Mouse (Mus musculus) kidney, adult 18-20 months (tissue): ENCODE results near the gene Igsf21.

Experiments used
- DNase-seq: peaks from one replicate; pipeline ENCODE4 v3.0.0; 2021

Igsf21 gene

DNA sequence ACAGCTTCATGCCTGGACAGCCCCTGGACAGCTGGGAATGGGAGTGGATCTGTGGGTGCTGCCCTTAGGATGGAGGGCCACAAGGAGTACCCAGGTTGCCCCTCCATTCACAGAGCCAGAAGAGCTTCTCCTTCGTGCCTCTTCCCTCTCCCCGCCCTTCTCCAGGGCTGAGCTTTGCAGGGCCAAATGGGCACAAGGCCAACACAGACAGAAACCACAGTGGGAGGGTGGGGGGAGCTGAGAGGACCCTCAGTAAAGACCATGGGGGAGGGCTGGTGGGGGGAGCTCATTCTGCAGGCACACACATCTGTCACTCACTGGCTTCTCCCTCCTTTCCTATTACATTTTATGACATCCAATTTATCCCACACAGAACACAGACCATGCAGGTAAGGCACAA is 151.7 kb downstream of the Igsf21 start:
- DNase-seq = no peak

DNA sequence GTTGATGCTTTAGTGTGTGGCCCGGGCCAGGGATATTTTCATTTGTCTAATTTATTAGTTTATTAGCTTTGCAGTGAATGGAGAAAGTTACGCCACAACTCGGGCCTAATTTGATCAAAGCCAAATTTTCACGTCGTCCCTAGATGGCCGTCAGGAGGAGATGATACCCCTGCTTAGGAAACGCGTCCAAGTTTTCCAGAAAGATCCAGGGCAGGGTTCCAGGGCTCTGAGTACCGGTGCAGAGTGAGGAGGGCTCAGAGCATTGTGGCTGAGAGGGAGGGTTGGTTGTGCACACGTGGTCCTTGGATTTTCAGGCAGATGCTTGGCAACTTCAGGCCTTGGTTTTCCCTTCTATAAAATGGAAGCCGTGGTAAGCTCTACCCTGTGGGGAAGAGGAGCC is 154.2 kb downstream of the Igsf21 start:
- no peak for DNase-seq

DNA sequence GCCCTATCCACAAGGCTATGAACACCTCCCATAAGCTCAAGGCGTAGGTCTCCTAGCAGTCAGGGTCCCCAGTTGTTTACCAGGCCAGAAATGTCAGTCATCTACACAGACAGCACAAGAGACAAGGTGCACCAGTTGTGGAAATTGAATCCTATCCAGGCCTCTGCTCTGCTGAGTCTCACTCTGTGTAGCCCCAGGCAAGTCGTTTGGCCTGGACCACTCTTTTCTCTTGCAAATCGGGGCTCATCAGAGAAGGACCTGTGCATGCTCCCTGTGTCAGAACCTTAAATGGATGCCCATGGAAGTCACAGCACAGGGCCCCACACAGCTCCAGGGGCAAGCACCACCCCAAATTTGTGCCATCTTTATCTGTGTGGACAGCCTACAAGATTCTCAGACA is 154.9 kb downstream of the Igsf21 start:
- DNase-seq = no peak

DNA sequence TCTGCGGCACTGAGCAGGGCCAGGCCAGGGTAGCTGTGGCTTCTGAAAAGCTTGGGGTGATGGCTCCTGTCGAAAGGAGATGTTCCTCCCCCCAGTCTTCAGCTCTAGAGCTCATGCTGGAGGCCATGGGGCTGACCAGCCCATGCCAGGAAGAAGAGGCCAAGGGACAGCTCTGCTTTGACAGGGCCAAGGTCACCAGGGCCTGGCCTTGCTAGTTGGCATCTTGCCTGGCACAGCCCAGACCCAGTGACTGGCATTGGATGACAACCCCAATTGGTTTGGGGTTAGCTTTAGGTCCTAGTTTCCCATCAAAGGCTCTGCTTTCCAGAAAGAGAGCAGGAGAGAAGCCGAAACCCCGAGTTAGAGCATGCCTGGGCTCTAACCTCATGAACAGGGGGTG is 156.9 kb downstream of the Igsf21 start:
- DNase-seq = no peak

DNA sequence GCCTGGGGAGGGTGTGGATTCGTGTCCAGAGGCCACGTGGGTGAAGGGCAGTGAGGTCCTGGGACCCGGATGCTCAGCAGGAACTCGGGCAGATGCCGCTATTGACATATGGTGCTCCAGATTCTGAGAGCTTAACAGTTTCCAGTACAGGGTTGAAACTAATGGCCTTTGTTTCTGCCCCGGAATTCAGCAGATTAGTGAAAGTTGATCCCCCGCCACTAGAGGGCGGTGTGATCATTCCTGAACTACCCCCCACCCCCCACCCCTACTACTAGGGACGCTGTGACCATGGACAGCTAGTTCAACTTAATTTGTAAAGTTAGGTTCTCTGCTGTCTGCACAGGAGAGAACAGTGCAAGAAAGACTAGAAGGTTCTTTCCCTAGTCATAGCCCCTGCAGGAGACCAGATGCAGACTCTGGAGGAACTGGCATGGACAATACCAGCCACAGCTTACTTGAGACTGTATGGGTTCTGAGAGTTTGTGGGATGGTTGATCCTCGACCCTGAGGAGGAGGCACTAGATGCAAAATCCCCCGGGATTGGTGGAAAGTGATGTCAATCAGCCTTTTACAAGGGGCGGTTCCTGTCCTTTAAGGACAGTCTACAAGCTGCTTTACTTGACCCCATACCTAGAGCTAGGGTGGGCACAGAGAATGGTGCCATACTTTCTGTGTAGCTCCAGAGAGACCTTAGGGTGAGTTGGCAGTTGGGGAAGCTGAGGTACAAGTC is 157.7 kb downstream of the Igsf21 start:
- DNase-seq = no peak

DNA sequence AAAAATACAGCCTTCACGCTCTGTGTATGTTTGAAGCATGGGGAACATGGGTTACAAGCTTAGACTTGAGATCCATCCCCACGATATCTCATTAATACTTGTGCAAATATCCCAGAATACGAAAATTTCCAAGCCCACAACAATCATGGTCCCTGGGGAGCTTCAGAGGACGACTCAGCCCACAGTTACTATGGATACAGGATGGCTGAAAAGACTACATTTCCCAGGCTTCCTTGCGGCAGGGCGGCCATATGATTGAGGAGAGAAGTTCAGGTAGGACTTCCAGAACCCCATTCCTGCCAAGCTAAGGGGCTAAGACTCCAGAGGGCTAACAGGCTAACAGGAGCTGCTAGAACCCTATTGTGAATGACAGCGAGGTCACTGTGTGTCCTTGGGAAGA is 160.4 kb downstream of the Igsf21 start:
- no peak for DNase-seq

DNA sequence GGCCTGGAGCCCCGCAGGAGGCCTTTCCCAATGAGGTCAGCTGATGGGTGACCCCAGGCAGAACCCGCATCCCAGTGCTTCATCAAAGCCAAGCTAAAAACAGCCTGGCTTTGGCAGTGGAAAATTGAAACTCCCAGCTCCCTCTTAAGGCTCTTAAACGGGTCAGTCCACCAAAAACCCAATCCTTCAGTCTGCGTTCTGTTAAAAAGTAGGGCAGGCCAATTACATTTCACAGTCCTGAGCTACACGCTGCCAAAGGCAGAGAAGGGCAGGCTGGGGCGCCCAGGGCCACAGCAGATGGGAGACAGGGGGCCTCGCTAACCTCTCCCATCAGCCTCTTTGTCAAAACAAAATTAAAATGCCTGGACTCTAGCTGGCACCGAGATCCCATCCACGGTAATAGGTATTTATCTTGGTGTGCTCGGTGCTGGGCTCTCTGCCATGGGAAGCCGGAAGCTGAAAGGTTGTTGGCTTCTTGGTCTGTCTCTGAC is 162.0 kb downstream of the Igsf21 start:
- no peak for DNase-seq

DNA sequence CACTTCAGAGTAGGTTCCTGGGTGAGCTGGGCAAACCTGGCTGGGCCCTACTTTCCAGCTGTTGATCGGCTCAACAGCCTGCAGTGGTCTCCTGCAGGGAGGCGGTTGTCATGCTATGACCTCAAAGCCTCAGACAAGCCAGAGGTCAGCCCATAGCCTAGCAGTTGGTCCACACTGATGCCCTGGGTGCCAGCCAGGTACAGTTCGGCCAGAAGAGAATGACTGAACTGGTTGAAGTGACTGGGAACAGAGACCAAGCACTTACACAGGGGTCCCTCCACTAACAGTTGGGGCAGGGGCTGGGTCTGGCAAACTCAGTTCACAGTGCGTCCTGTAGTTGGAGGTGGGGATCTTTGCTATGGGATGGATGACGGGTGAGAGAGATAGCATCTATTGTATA is 162.5 kb downstream of the Igsf21 start:
- no peak for DNase-seq

DNA sequence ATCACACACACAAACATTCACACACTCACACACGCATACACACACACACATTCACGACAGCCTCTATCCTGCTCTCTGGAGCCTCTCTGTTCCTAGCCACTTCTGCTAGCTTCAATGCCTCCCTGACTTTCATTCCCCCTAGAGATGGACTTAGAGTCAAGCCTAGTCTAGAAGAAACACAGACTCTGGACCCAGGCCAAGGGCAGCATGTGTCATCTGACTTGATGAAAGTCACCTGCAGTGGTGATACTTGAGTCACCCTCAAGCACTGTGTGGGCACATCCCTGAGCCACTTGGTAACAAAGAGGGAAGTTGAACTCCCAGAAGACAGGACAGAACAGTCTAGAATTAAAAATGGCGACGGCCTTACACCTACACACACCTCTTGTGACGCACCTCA is 168.2 kb downstream of the Igsf21 start:
- DNase-seq = no peak

DNA sequence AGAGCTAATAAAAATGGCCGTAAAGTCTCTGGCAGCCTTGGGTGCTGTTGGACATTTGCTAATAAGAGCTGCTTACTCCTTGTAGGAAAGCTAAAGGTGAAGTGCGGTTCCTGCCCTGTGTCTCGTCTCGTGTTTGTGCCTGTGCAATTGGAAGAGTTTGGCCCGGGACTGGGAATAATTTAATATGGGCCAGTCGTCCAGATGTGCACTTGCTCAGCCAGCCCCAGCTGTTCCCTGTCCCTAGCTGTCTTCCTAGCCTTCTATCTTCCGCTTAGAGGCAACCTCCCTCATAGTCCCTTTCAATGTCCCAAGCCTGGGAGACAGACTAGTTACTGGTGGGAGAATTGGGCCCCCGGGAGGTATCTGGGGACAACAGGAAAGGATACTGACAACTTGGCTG is 169.0 kb downstream of the Igsf21 start:
- no peak for DNase-seq

DNA sequence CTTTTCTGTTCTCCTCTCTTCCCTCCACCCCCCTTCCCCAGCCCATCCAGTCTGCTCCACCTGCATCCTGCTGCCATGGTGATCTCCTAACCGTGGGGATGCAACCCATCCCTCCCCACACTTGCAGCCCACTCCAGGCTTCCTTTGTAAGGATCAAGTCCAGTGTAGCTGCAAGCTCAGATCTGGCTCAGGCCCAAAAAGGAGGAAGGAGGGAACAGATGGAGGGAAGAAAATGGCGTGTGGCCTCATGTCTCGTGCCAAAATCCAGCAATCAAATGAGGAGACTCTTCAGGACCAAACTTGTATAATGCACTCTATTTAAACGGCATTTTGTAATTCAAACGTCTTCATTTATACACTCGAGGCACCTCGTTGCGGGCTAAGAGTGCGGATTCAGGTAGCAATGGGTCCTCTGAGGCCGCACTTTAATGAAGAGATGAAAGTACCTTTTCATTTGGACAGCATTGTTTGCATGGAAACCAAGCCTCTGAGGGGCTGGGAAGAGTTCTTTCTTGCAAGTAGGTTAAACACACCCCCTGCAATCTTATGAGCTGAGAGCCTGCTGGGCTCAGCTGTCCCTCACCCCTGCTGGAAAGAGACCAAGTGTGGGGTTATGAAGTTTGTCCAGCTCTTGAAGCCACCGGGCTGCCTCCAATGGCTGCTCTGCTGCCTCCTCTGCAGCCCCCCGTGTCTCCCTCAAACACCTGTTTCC is 169.6 kb downstream of the Igsf21 start:
- no peak for DNase-seq

DNA sequence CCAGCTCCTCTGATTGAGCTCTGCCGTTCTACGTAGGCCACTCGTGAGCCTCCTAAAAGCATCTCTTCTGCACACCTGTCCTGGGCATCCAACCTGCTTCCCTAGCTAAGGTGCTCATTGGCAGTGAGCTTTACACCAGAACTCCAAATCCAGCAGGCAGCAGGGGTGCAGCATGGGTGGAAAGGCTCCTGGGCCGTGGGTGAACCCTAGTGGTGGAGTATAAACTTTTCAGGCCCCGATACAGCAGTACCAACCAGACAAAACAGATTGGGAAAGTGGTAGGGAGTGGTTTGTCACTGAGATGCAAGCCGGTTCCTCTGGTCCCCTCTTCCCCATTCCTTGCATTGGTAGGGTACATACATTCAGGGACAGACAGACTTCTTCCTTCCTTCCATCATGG is 170.2 kb downstream of the Igsf21 start:
- no peak for DNase-seq

DNA sequence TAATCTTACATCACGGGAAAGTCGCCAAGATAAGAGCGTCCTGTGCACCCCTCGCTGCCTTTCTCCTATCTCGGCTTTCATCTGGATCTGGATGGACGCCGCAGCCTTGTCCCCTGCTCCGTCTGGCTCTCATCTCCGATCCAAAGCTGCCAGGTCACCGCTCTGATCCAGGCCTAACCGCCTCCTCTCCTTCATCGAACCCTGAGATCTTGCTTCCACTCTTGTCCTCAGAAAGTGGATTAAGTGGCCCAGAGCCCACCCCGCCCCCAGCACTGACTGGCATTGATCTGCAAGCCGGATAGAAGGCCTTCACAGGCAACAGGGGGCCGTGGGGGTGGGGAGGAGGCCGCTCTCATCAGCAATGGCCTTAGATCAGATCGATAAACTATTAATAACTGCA is 175.5 kb downstream of the Igsf21 start:
- no peak for DNase-seq

DNA sequence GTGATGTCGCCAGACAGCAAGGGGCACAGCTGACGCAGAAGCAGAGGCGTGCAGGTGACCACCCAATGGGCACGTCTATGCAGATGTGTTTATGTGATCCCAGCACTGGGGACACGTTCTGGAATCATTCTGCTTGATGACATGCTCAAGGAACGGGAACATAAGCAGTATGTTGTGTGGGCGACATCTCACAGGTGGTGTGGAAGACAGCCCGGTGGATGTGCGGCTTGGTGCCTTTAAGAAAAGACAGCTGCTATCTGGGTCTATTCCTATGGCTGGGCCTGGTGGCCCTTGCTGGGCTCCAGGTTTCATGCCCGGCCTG is 176.3 kb downstream of the Igsf21 start:
- DNase-seq = no peak

DNA sequence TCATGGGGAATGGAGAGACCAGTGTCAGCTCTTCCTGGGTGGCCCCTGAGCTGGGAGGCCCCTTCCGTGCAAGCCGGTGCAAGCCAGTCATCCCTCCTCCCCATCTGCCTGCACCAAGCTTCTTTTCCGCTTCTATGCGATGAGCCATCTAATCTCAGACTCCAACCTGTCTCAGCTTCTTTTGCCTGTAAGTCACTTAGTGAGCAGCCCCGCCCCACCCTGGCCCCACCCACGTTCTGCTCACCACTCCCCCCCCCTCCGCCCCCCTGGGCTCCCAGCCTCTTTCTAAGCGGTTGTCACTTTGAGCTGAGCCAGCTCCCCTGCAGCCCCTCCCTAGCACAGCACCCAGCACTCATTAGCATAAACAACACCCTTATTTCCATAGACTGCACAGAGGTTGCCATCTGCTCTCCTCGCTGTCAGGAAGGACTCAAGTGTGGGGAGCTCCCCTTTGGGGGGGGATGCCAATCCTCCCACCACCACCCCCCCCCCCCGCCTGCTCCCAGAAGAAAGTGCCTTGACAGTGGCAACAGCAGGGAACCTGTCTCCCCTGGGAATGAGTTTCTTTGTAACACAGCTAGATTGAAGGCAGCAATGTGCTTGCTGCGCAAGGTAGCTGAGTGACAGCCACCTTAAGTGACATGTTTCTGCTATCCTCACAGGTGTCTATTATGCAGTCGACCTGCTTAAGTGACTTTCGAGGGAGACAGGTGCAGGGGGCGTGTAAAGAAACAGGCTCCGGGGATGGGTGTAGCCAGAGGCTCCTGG is 176.8 kb downstream of the Igsf21 start:
- no peak for DNase-seq

DNA sequence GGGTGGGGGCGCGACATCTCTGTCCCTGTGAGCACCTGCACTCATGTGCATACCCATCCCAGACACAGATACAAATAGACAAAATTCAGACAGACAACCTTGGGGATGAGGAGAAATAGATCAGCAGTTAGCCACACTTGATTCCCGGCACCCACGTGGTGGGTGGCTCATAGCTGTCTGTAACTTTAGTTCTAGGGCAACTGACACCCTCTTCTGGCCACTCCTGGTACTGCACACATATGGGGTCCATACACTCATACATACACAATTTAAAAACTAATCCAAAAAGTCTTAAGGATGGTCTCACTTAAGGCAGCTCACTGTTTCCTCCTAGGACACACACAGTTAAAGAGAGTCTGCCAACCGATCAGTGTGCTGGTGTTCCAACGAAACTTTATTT is 178.1 kb downstream of the Igsf21 start:
- no peak for DNase-seq

DNA sequence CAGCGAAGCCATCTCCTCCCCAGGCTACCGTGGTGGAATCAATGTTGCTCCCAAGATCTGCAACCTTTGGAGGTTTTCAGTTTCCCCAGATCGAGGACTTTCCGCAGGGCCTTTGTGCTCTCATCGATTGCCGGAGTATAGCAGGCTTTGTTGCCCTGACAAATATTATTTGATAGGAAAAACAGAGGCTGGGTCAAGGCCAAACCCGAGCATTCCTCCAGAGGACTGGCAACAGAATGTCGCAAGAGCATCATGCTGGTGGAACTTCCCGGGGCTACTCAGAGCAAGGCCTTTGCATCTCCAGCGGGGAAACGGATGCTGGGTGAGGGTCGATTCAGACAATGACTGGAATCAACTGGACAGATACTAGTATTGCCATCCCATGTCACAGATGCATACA is 180.6 kb downstream of the Igsf21 start:
- no peak for DNase-seq

DNA sequence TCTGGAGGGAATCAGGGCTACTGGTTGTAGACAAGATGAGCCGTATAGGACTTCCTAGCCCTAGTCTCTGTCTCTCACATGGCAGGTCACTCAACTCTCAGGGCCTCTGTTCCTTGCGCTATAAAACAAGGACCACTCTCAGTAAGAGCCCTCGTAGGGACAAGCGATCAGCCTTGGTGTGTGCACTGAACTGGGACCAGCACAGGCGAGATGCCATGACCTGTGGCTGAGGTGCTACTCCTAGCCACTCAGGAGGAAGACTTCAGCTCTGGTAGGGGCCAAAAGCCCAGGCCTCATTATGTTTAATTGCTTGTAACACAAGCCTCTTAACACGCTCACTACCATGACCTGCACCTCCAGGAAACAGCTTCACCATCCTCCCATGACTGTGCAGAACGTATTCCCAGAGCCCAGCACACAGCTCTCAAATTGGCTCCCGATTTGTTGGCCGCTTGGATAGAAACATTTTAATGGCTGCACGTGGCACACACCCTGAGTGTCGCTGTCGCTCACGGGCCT is 183.4 kb downstream of the Igsf21 start:
- no peak for DNase-seq

DNA sequence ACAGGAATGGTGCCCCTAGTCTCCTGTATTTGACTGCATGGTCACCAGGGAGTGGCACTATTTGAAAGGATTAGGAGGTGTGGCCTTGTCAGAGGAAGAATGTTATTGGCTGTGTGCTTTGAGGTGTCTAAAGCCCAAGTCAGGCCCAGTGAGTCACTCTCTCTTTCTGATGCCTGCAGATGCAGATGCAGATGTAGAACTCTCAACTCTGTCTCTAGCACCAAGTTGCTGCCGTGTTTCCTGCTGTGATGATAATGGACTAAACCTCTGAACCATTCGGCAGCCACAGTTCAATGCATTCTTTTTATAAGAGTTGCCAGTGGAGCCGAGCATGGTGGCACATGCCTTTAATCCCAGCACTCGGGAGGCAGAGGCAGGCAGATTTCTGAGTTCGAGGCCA is 186.3 kb downstream of the Igsf21 start:
- DNase-seq = no peak

DNA sequence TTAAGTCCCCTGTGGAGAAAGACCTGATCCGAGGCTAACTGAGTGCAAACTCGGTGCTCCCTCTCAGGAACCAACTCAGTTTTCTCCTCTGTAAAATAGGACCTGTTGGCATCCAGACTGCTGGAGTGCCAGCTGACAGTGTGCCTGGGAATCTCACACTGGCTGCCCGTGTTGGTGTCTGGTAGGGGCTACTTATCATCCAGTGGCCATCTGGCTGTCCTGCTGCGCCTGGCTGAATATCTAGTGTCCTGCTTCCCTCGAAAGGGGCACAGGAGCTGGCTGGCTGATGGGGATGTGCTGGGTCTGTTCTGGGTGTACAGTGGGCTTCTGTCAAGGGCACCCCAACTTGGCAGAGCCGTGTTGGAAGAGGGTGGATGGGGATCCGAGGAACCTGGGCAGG is 193.5 kb downstream of the Igsf21 start:
- no peak for DNase-seq

DNA sequence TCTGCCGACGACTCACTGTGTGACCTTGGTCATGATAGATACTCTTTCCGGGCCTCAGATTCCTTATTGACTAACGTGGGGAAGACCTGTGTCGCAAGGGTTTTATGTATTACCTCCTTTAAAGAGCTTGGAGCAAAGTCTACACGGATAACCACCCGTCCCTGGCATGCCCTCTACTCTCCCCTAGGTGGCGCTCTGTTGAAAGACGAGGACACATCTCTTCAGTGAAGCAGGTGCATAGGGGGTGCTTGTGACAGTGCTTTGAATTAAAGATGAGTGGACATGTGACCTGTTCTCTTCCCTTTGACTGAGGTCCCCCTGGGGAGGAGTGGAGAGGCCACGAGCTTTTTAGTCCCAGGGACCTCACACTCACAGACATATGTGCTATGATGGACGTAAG is 194.0 kb downstream of the Igsf21 start:
- peak; percentile 21 for DNase-seq

DNA sequence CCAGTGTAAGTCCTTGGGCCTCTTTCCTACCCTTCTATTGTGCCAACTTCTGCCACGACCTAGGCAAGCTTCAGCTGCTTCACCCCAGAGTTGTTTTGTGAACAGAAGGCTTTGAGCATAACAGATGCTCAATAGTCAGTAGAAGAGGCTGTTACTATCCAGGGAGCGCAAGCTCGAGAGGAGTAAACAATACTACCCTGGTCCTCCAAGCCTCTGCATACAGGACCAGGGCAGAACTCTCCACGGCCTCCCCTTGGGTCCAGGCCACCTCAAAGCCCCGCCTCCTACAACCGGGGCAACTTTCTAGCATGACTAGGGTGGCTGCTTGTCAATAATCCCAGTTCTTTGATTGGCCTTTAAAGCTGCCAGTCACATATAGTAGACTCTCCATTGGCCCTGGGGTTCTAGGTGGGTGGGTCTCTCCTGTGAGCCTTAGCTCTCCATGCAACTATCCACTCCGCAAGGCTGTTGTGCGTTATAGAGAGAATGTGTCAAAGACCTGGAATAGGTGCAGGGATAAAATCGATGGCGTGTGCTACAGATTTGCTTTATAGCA is 198.7 kb downstream of the Igsf21 start:
- DNase-seq = no peak

DNA sequence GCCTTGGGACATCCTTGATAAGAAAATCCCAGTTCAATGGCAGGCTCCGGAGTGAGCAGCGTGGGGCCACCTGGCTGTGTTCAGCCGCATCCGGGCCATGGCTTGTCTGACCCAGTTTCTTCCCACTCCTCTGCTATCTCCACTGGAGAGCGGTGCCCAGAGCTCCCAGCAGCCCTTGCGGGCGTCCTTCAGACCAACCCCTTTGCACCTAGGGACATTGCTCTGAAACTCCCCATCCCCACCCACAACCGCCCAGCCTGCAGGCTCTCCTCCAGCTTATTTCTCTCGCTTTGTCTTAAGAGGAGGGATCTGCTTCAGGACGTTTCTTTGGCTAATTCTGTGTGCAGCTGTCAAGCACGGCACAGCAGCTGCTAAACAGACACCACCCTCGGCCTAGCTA is 202.6 kb downstream of the Igsf21 start:
- DNase-seq = no peak
